Comparison of ENCODE assay signal across 9 mouse cellular contexts in the genomic region with DNA sequence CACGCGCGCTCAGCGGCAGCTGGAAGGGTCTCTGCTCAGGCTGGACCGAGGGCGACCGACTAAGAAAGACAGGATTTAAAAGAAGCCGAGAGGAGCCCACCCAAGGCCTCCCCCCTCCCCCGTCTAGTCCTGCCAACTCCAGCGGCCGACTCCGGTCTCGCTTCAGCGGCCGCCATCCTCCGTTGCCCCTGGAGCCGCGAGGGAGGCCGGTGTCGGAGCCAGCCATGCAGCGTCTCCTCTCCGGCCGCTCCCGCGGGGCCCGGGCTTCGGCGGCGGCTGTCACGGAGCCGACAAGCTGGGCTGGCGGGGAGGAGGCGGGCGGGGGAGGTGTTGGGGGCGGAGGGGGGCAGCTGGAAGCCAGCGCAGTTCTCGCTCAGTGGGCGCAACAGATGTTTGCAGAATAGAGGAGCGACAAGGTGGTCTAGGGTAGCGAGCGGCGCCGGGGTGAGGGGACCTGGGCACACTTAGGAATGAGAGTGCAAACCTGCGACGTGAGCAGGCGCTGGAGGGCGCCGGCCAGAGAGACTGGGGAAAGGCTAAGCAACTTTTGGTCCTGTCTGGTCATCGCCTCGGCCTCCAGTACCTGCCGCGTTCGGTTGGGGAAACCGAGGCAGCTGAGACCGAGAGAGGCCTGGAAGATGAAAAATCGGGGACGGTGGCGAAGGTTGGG. TPM values are rescaled to one million over a fixed set of nuclear protein-coding genes. Genes with fewer than 3 reads are reported as not detected.
A peak's percentile ranks its signal among the peaks of the same experiment; 100 is the strongest.
DNase-seq lines count a peak whose midpoint lies in the region.
"Had no signal": no experiment of that assay in that cellular context is flagged by ENCODE, and none has a peak within 500 bp of the region (broad histone marks: within the 10 kb centered on the region; RNA-seq: fewer than 3 reads in every experiment).

No protein-coding gene starts in this region.

- peak; percentile 57 for DNase-seq in adrenal gland, postnatal 10 days
- no peak for DNase-seq in adrenal gland, postnatal 4 days (ENCODE audit: low spot score in 2 of 2)
- peak; percentile 38 for DNase-seq in urinary bladder, postnatal 14 days (ENCODE audit: low spot score)
- no peak for DNase-seq in urinary bladder, adult 2 months (ENCODE audit: low spot score)
- DNase-seq in kidney, postnatal 10 days: peak; percentile 78
- peak; percentile 32 for DNase-seq in naive thymus-derived CD4-positive, alpha-beta T cell, adult 2 months (ENCODE audit: low read depth)
- no peak for DNase-seq in thymus, postnatal 25 days
- no peak for DNase-seq in frontal cortex, postnatal 14 days (ENCODE audit: low spot score in 2 of 2)

RNA-seq across cellular contexts. Expression of a gene that starts 4.0 kb away (rescaled TPM):
- total RNA-seq in adrenal gland, postnatal 10 days (2021): 10 to 100 TPM; 15.0 to 21.8 TPM
- 1 to 10 TPM; 3.7 to 6.4 TPM for total RNA-seq in adrenal gland, postnatal 4 days (2021)
- polyA plus RNA-seq in urinary bladder, adult 2 months (2012; rRNA removed): 0.10 TPM in 1 of 2 replicates, not detected in the other

RNA-seq across cellular contexts. Expression of a gene that starts 9.3 kb away (rescaled TPM):
- under 1 TPM in 1 of 2 experiments, not detected in 1; 0.18 TPM for total RNA-seq in adrenal gland, postnatal 10 days (2021)
- total RNA-seq in adrenal gland, postnatal 4 days (2021): under 1 TPM in 1 of 2 experiments, not detected in 1; 0.20 TPM
- not detected in 2 replicates for polyA plus RNA-seq in urinary bladder, adult 2 months (2012; rRNA removed)
- polyA plus RNA-seq: cortical plate, adult 2 months had no signal

RNA-seq across cellular contexts. Expression of a gene that starts 22.6 kb away (rescaled TPM):
- 1 to 10 TPM; 8.2 to 9.8 TPM for total RNA-seq in adrenal gland, postnatal 10 days (2021)
- total RNA-seq in adrenal gland, postnatal 4 days (2021): 10 to 100 TPM; 14.5 to 17.1 TPM
- 0.78 and 1.5 TPM in 2 replicates for polyA plus RNA-seq in urinary bladder, adult 2 months (2012; rRNA removed)

RNA-seq across cellular contexts. Expression of a gene that starts 28.8 kb away (rescaled TPM):
- total RNA-seq in adrenal gland, postnatal 10 days (2021): 10 to 100 TPM; 19.2 to 21.5 TPM
- 10 to 100 TPM; 30.7 to 34.1 TPM for total RNA-seq in adrenal gland, postnatal 4 days (2021)
- 14.2 and 14.3 TPM in 2 replicates for polyA plus RNA-seq in urinary bladder, adult 2 months (2012; rRNA removed)

RNA-seq across cellular contexts. Expression of a gene that starts 42.0 kb away (rescaled TPM):
- 10 to 100 TPM; 24.0 to 59.0 TPM for total RNA-seq in adrenal gland, postnatal 10 days (2021)
- total RNA-seq in adrenal gland, postnatal 4 days (2021): 10 to 100 TPM; 26.7 to 68.4 TPM
- 6.4 and 7.1 TPM in 2 replicates for polyA plus RNA-seq in urinary bladder, adult 2 months (2012; rRNA removed)

Comparison
In these comparisons a context has a peak if more than half of its experiments do, and no peak if none do; other contexts are left out.
1. DNase-seq: peak in adrenal gland, postnatal 10 days (single experiment), urinary bladder, postnatal 14 days (single experiment), kidney, postnatal 10 days (single experiment) and naive thymus-derived CD4-positive, alpha-beta T cell, adult 2 months (single experiment); none in adrenal gland, postnatal 4 days (0 of 2), urinary bladder, adult 2 months (single experiment), thymus, postnatal 25 days (single experiment) and frontal cortex, postnatal 14 days (0 of 2).